Mouse (Mus musculus) bone marrow, adult 2 months (tissue): Measurements from ENCODE around the gene Zcchc13. TPM values are rescaled to one million over a fixed set of nuclear protein-coding genes. Genes with fewer than 3 reads are reported as not detected.

Experiments
- H3K27ac ChIP-seq: fragments of 200-500 bp; 2 replicates; pipeline ENCODE4 v1.5.1; 2012; ENCODE audit warnings: low read depth, mild to moderate bottlenecking, control low read depth, inconsistent platforms, low read length; ENCODE audit not compliant: control insufficient read depth, poor library complexity, insufficient read depth
- H3K4me1 ChIP-seq: fragments of 200-500 bp; 2 replicates; pipeline ENCODE4 v1.6.1; 2011; ENCODE audit warnings: low read length; ENCODE audit not compliant: control insufficient read depth, insufficient read depth
- H3K4me3 ChIP-seq: fragments of 200-500 bp; replicated peaks from 2 replicates; pipeline ENCODE3; 2011; ENCODE audit warnings: mild to moderate bottlenecking, low read depth, low read length, control low read depth; ENCODE audit not compliant: control insufficient read depth
- CTCF ChIP-seq: fragments of 200-500 bp; IDR thresholded peaks from 2 replicates; pipeline ENCODE4 v1.5.1; 2011; ENCODE audit warnings: low read length, control low read depth; ENCODE audit not compliant: control insufficient read depth, insufficient read depth
- POLR2A ChIP-seq: fragments of 200-500 bp; IDR thresholded peaks from 2 replicates; pipeline ENCODE4 v1.6.1; 2011; ENCODE audit warnings: low read depth, mild to moderate bottlenecking, control low read depth, low read length, borderline replicate concordance; ENCODE audit not compliant: control insufficient read depth
- WGBS: fragments of 180-500 bp; shearing (Covaris S2); methylation state at CpG from one replicate; pipeline ENCODE4 v1.1.7; 2018; 5-methylcytosine and 5-hydroxymethylcytosine counted together
- polyA plus RNA-seq: library from polyadenylated mRNA; stranded (reverse); fragments of >200 nt; gene quantifications from 2 replicates; pipeline ENCODE4 v1.2.4, GENCODE M21; 2011; ENCODE audit warnings: low replicate concordance; ENCODE audit not compliant: missing spikeins, insufficient read depth, insufficient read length

Zcchc13 gene
- polyA plus RNA-seq, 1 experiment: 1.4 TPM

DNA sequence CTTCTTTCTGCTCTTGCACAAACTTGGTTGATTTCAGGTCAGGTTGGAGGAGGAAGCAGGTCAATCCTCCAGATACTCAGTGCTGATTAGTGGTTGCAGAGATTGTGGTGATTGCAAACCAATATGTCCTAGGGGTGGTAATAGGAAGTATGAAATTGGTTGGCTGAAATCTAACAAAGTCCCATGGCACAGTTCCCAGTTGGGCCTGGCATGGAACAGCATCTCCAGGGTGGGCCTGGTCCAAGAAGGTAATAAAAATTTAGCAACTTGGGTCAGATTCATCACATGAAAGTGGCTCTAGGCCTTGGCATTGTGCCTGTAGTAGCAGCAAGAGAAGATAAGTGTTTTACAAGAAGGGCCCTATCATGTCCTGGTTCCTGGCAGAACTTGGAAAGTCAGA, 39.9 kb downstream of the Zcchc13 start:
- H3K4me3 ChIP-seq: no peak overlapping the region
- no peaks in the 10 kb centered on the region for H3K4me1 ChIP-seq
- TF ChIP-seq CTCF (no peak), POLR2A (no peak)
- no peak overlapping the region for H3K27ac ChIP-seq

DNA sequence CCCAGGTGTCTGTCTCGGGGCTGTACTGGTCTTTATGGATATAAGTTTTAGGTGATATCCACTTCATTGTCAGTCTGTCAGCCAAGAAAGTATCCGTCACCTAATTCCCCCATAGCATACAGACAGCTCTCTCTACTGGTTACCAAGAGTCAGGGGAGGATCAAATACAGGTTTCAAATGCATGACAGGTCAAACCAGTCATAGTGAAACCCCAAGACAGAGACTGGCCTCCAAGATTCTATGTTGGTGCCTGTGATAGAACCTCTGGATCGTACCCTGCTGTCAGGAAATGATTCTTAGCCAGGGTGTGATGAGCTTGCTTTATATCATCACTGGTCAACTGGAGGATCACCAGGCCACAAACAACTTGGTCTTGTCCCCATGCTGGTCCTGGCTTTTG, 43.4 kb downstream of the Zcchc13 start:
- no peak overlapping the region for H3K4me3 ChIP-seq
- 74% methylated on average over 3 of the region's 3 CpGs for WGBS

DNA sequence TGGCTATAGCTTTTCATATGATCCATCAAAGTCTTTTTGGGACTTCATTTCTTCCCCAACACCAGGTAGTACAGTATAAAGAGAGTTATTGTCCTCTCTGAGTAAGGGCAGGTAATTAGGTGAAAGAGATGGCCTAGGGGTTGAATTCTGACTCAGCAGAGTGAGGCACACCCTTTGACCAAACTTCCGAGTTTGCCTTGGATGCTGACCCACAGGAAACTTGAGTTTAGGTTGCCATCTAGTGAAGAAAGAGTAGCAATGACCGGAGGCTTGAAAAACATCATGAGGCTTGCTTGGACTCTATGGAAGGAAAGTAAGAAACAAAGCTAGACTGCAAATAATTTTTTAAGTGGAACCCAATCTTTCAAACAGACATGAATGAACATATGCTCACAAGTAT, 44.3 kb downstream of the Zcchc13 start:
- Histone ChIP-seq H3K4me3 (no peak overlapping the region), H3K27ac (no peak overlapping the region), H3K4me1 (no peaks in the 10 kb centered on the region)
- TF ChIP-seq CTCF (no peak), POLR2A (no peak)
- 26% methylated on average over 2 of the region's 2 CpGs for WGBS

More for the DNA sequence above, 43.4 kb downstream of the Zcchc13 start:
- no peak for TF ChIP-seq CTCF
- no peak for TF ChIP-seq POLR2A
- no peak overlapping the region for H3K27ac ChIP-seq
- no peaks in the 10 kb centered on the region for H3K4me1 ChIP-seq

Other genes with a start within 250 kb of the Zcchc13 start
- gene Tsx, start 216.1 kb upstream of the Zcchc13 start, polyA plus RNA-seq: not detected in 2 replicates
- not detected in 2 replicates for gene Gm26992, start 208.6 kb upstream of the Zcchc13 start, polyA plus RNA-seq
- 0.31 and 4.2 TPM in 2 replicates for gene Slc16a2, start 191.4 kb downstream of the Zcchc13 start, polyA plus RNA-seq